Mouse (Mus musculus) embryonic facial prominence, embryonic 10.5 days (tissue): ENCODE measurements at regions not wholly inside any gene's neighbourhood (a gene's known extent, or its start where the extent isn't known, plus 50 kb on each side); places are given as distances from the start of the nearest gene placed in this dataset.

Experiments
- DNase-seq: peaks from one replicate; pipeline ENCODE4 v3.0.0-alpha.2; 2017; ENCODE audit warnings: low spot score
- H3K27ac ChIP-seq: fragments of 300-500 bp; sonication (generic); replicated peaks from 2 replicates; pipeline ENCODE4 v1.5.1; 2016; ENCODE audit warnings: mild to moderate bottlenecking
- H3K27me3 ChIP-seq: fragments of 300-500 bp; sonication (generic); replicated peaks from 2 replicates; pipeline ENCODE4 v1.6.1; 2016; ENCODE audit warnings: low read depth, mild to moderate bottlenecking; ENCODE audit not compliant: poor library complexity, severe bottlenecking
- H3K36me3 ChIP-seq: fragments of 300-500 bp; sonication (generic); replicated peaks from 2 replicates; pipeline ENCODE4 v1.6.1; 2016; ENCODE audit warnings: mild to moderate bottlenecking, moderate library complexity
- H3K4me1 ChIP-seq: fragments of 300-500 bp; sonication (generic); 2 replicates; pipeline ENCODE4 v1.6.1; 2016
- H3K4me3 ChIP-seq: fragments of 300-500 bp; sonication (generic); 2 replicates; pipeline ENCODE4 v1.5.1; 2016; ENCODE audit warnings: mild to moderate bottlenecking, moderate library complexity
- H3K9me3 ChIP-seq: fragments of 300-500 bp; sonication (generic); 2 replicates; pipeline ENCODE4 v1.6.1; 2016; ENCODE audit warnings: mild to moderate bottlenecking
- WGBS: fragments of 180-500 bp; shearing (Covaris S2); methylation state at CpG from one replicate; pipeline ENCODE4 v1.1.7; 2016; 5-methylcytosine and 5-hydroxymethylcytosine counted together

GRCm38 (mm10) chr6:120592031-120592681, 61.0 kb upstream of the Hdhd5 start:
- Histone ChIP-seq H3K9me3 (no peaks in the 10 kb centered on the region), H3K27me3 (no peaks in the 10 kb centered on the region), H3K36me3 (no peaks in the 10 kb centered on the region), H3K27ac (peak overlapping the region; percentile 77), H3K4me3 (peak overlapping the region; percentile 39), H3K4me1 (peaks cover 26% of the 10 kb centered on the region)
- DNase-seq: peak; percentile 57
- 2% methylated on average over 17 of the region's 17 CpGs for WGBS

GRCm38 (mm10) chr6:120590191-120590590, 59.1 kb upstream of the Hdhd5 start:
- H3K4me1 ChIP-seq: peaks cover 26% of the 10 kb centered on the region
- H3K36me3 ChIP-seq: no peaks in the 10 kb centered on the region
- no peaks in the 10 kb centered on the region for H3K27me3 ChIP-seq
- H3K27ac ChIP-seq: 0 out of 2 replicates have a peak overlapping the region, but pooled peaks have one; percentile 48
- WGBS: 56% methylated on average over 2 of the region's 2 CpGs
- DNase-seq: no peak
- H3K4me3 ChIP-seq: no peak overlapping the region
- no peaks in the 10 kb centered on the region for H3K9me3 ChIP-seq

- Histone ChIP-seq H3K27me3 (no peaks in the 10 kb centered on the region), H3K36me3 (no peaks in the 10 kb centered on the region), H3K9me3 (no peaks in the 10 kb centered on the region), H3K4me1 (peaks cover 27% of the 10 kb centered on the region), H3K27ac (no peak overlapping the region), H3K4me3 (no peak overlapping the region)
- no peak for DNase-seq
- 89% methylated on average over 11 of the region's 11 CpGs for WGBS
These were observed 57.9 kb upstream of the Hdhd5 start for GRCm38 (mm10) chr6:120588701-120589659.

GRCm38 (mm10) chr6:120585941-120586280, 54.8 kb upstream of the Hdhd5 start:
- Histone ChIP-seq H3K27ac (peak overlapping the region; percentile 62; the same call in 1 of the 2 replicates), H3K9me3 (no peaks in the 10 kb centered on the region), H3K4me1 (peaks cover 15% of the 10 kb centered on the region), H3K4me3 (no peak overlapping the region), H3K27me3 (no peaks in the 10 kb centered on the region), H3K36me3 (no peaks in the 10 kb centered on the region)
- WGBS: 68% methylated on average over 2 of the region's 2 CpGs
- no peak for DNase-seq

GRCm38 (mm10) chr6:120585118-120585940, 54.2 kb upstream of the Hdhd5 start:
- Histone ChIP-seq H3K4me1 (peaks cover 21% of the 10 kb centered on the region), H3K27ac (peak overlapping the region; percentile 62; the same call in 1 of the 2 replicates)
- 45% methylated on average over 9 of the region's 9 CpGs for WGBS

GRCm38 (mm10) chr6:120581748-120582147, 50.6 kb upstream of the Hdhd5 start:
- no peaks in the 10 kb centered on the region for H3K9me3 ChIP-seq
- DNase-seq: no peak
- H3K4me1 ChIP-seq: peaks cover 39% of the 10 kb centered on the region
- H3K27ac ChIP-seq: no peak overlapping the region
- WGBS: 93% methylated on average over 2 of the region's 2 CpGs
- no peaks in the 10 kb centered on the region for H3K36me3 ChIP-seq
- H3K27me3 ChIP-seq: peaks cover 16% of the 10 kb centered on the region
- no peak overlapping the region for H3K4me3 ChIP-seq

More at GRCm38 (mm10) chr6:120585118-120585940, 54.2 kb upstream of the Hdhd5 start:
- DNase-seq: no peak
- no peak overlapping the region for H3K4me3 ChIP-seq
- no peaks in the 10 kb centered on the region for H3K36me3 ChIP-seq
- H3K27me3 ChIP-seq: no peaks in the 10 kb centered on the region
- H3K9me3 ChIP-seq: no peaks in the 10 kb centered on the region
